Mouse (Mus musculus) heart, postnatal 0 days (tissue): Measurements from ENCODE around the gene Ccdc51. TPM values are rescaled to one million over a fixed set of nuclear protein-coding genes. Genes with fewer than 3 reads are reported as not detected.
A peak's percentile ranks its signal among the peaks of the same experiment; 100 is the strongest.

ENCODE experiments used
- ATAC-seq: fragments of 200-750 bp; cut with Nextera tagmentation; 2 replicates; pipeline ENCODE4 v1.8.0; 2017; ENCODE audit warnings: low read depth, moderate number of reproducible peaks, moderate library complexity; ENCODE audit not compliant: insufficient read depth
- DNase-seq: peaks from one replicate; pipeline ENCODE4 v3.0.0-alpha.2; 2016; ENCODE audit warnings: low spot score
- H3K27ac ChIP-seq: fragments of 300-500 bp; sonication (generic); 2 replicates; pipeline ENCODE4 v1.5.1; 2014; ENCODE audit warnings: low read depth, mild to moderate bottlenecking
- H3K27me3 ChIP-seq: fragments of 300-500 bp; sonication (generic); 2 replicates; pipeline ENCODE4 v1.6.1; 2014; ENCODE audit warnings: low read length, mixed read lengths; ENCODE audit not compliant: control insufficient read depth, insufficient read depth
- H3K36me3 ChIP-seq: fragments of 300-500 bp; sonication (generic); replicated peaks from 2 replicates; pipeline ENCODE4 v1.6.1; 2014; ENCODE audit warnings: low read length, mixed read lengths; ENCODE audit not compliant: control insufficient read depth, insufficient read depth
- H3K4me1 ChIP-seq: fragments of 300-500 bp; sonication (generic); 2 replicates; pipeline ENCODE4 v1.6.1; 2014; ENCODE audit warnings: antibody characterized with exemption; ENCODE audit not compliant: control insufficient read depth, insufficient read depth
- H3K4me2 ChIP-seq: fragments of 300-500 bp; sonication (generic); 2 replicates; pipeline ENCODE4 v1.6.1; 2014; ENCODE audit warnings: low read depth, mild to moderate bottlenecking, low read length, moderate library complexity
- H3K4me3 ChIP-seq: fragments of 300-500 bp; sonication (generic); 2 replicates; pipeline ENCODE4 v1.5.1; 2014; ENCODE audit warnings: low read depth, low read length
- H3K9ac ChIP-seq: fragments of 300-500 bp; sonication (generic); replicated peaks from 2 replicates; pipeline ENCODE4 v1.6.1; 2014; ENCODE audit warnings: low read depth, low read length, mixed read lengths
- H3K9me3 ChIP-seq: fragments of 300-500 bp; sonication (generic); replicated peaks from 2 replicates; pipeline ENCODE4 v1.6.1; 2016; ENCODE audit warnings: low read length; ENCODE audit not compliant: control insufficient read depth
- CTCF ChIP-seq: IDR thresholded peaks from 2 replicates; pipeline ENCODE4 v1.5.1; 2016; ENCODE audit warnings: antibody characterized with exemption, control low read depth, low read depth
- EP300 ChIP-seq: IDR thresholded peaks from 2 replicates; pipeline ENCODE4 v1.6.1; 2016; ENCODE audit warnings: antibody characterized with exemption, low read depth
- WGBS: fragments of 180-500 bp; shearing (Covaris S2); extraction: QIAGEN DNeasy Blood & Tissue Kit; methylation state at CpG from one replicate; pipeline ENCODE4 v1.1.7; 2014; 5-methylcytosine and 5-hydroxymethylcytosine counted together
- polyA plus RNA-seq: library from polyadenylated mRNA; unstranded; fragments of >200 nt; fragmentation: Nextera tagmentation; extraction: Ambion mirVana; gene quantifications from 2 replicates; pipeline ENCODE4 v1.2.1, GENCODE M21; 2015
- total RNA-seq: library from RNA; depleted of rRNA; stranded (reverse); fragments of >200 nt; gene quantifications from 2 replicates; pipeline ENCODE4 v1.2.3, GENCODE M21; 2014; ENCODE audit warnings: low replicate concordance

The Ccdc51 gene
- total and polyA plus RNA-seq, 2 experiments from 2014 or later = 11.6 to 14.3 TPM

DNA sequence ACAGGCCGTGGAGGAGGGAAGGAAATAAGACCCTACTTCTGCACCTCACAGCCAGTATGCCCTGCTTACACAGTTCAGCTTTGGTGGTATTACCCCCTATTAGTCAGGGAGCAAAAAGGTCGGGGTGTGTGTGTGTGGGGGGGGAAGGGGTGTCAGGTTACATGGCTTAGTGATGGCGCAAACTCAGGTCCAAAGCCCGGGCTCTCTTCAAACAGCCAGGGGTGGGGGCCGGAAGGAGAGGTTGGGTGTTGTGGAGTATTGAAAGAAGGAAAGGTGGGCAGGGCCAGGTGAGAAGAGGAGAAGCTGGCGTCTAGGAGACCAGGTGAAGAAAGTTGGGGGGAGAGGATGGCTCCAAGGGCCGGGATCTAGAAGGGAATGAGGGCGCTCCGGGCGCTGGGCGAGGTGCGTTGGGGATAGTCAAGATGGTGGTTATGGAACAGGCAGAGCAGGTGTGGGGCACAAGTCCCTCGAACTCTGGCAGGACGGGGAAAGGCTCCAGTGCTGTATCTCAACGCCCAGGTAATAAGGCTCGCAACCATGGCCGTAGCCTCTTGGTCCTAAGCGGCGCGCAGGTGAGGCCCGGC, 12.4 kb downstream of the Ccdc51 start:
- Histone ChIP-seq H3K9me3 (no peaks in the 10 kb centered on the region), H3K27me3 (no peaks in the 10 kb centered on the region), H3K9ac (peak overlapping the region; percentile 79), H3K36me3 (peaks cover 5% of the 10 kb centered on the region), H3K4me3 (peak overlapping the region; percentile 69), H3K27ac (peak overlapping the region; percentile 88), H3K4me1 (peaks cover 44% of the 10 kb centered on the region), H3K4me2 (peak overlapping the region; percentile 94)
- 4% methylated on average over 15 of the region's 21 CpGs for WGBS
- ATAC-seq (no peak), DNase-seq (no peak)
- no peak for TF ChIP-seq CTCF

DNA sequence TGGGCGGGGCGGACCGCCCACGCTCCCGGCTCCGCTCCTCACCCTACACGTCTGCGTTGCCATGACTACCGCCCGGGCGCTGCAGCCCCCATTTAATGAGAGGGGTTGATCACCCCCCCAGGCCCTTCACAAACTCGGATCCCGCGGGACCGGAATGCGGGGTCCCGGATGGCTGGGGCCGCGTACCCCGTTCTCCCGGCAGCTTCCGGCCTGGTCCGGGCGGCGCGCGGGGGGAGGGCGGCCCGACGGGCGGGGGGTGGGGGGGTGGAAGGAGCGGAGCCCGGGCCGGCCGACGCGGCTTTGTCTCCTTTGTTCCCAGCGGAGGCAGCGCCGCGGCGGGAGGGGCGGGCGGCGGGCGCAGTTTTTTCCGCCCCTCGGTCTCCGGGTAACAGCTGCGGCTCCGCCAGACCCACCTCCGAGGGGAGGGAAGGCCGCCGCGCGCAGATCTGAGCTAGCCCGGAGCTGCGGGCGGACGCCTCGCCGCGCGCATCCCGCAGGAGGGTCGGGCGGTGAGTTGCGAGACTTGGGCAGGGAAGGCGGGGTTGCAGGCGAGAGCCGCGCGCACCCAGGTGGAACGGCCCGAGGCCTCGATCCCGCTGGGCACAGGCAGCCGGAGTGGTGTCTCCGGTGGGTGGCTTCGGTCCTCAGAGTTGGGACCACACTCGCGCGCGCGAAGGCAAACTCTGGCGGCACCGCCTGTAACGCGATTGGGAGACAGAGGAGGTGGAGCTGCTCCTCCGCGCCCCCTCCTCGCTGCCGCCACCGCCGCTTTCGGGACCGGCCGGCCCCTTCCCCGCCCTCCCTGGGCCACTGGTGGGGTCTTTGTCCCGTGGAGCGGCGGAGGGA, 13.1 kb downstream of the Ccdc51 start, which contains the start of gene Plxnb1:
Gene Plxnb1, plus strand, starts transcription at position 253 of the 846 bp plus-strand sequence.
- Histone ChIP-seq H3K27me3 (no peaks in the 10 kb centered on the region), H3K4me3 (peak within 1 kb of the TSS; percentile 69), H3K9me3 (no peaks in the 10 kb centered on the region), H3K9ac (peak within 1 kb of the TSS; percentile 79), H3K4me1 (peaks cover 48% of the 10 kb centered on the region), H3K4me2 (peak within 1 kb of the TSS; percentile 94), H3K36me3 (peaks cover 8% of the 10 kb centered on the region), H3K27ac (peak within 1 kb of the TSS; percentile 88)
- TF ChIP-seq CTCF = no peak
- no peak for TF ChIP-seq EP300
- ATAC-seq (peak; percentile 31), DNase-seq (peak; percentile 60)
- under 1% methylated on average over 76 of the region's 102 CpGs for WGBS

DNA sequence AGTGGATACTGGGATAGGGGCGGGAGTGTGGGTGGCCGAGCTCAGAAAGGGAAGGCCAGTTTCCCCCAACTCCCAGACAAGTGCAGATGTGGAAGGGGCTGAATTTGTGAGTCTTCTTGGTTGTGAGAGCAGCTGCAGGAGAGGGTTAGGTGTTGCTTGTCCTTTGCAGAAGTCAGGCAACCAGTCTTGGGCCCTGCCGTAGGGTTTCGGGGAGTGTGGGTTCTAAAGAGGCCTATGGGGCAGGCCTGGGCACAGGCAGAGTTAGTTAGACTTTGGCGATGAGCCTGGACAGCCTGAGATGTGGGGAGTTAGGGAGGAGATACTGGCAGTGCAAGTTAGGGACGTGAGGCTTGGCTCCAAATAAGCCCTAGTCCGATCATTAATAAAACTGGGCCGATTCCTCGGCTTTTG, 14.0 kb downstream of the Ccdc51 start:
- Histone ChIP-seq H3K27me3 (no peaks in the 10 kb centered on the region), H3K4me1 (peaks cover 48% of the 10 kb centered on the region), H3K27ac (peak overlapping the region; percentile 88), H3K4me2 (peak overlapping the region; percentile 94), H3K36me3 (peaks cover 14% of the 10 kb centered on the region), H3K9ac (peak overlapping the region; percentile 79), H3K9me3 (no peaks in the 10 kb centered on the region), H3K4me3 (peak overlapping the region; percentile 69)
- no peak for TF ChIP-seq EP300
- TF ChIP-seq CTCF = no peak
- DNase-seq (no peak), ATAC-seq (no peak)
- 30% methylated on average over 9 of the region's 9 CpGs for WGBS

DNA sequence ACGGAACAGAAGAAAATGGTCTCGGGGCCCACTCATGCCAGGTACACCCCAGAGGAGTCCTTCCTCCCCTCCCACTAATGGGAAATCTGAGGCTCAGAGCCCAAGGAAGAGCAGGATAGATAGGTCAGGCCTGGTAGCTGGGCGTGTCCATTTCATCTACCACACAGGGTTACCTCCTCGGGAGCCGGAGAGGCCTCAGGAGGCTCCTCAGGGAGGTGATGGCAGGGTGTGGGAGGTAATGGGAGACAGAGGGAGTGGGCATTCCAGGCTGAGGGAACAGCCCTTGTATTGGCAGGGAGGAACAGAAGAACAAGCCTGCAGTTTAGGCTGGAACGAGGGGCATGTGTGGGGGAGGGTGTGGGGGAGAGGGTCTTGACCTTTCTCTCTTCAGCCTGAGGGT, 14.6 kb downstream of the Ccdc51 start:
- Histone ChIP-seq H3K9me3 (no peaks in the 10 kb centered on the region), H3K27me3 (no peaks in the 10 kb centered on the region), H3K4me2 (peak overlapping the region; percentile 94), H3K27ac (peak overlapping the region; percentile 88), H3K4me1 (peaks cover 48% of the 10 kb centered on the region), H3K4me3 (peak overlapping the region; percentile 69), H3K36me3 (peaks cover 13% of the 10 kb centered on the region; the same call in 1 of the 2 replicates), H3K9ac (peak overlapping the region; percentile 79)
- ATAC-seq = no peak
- 26% methylated on average over 6 of the region's 6 CpGs for WGBS
- TF ChIP-seq EP300 (no peak), CTCF (no peak)
- DNase-seq = peak; percentile 30

- H3K27ac ChIP-seq = peak overlapping the region; percentile 88
- H3K4me3 ChIP-seq = peak overlapping the region; percentile 69; the same call in 1 of the 2 replicates
- peak overlapping the region; percentile 94 for H3K4me2 ChIP-seq
- no peak for DNase-seq
- no peaks in the 10 kb centered on the region for H3K9me3 ChIP-seq
- ATAC-seq = no peak
- H3K36me3 ChIP-seq = peaks cover 10% of the 10 kb centered on the region; the same call in 1 of the 2 replicates
- H3K9ac ChIP-seq = peak overlapping the region; percentile 79; the same call in 1 of the 2 replicates
- H3K4me1 ChIP-seq = peaks cover 48% of the 10 kb centered on the region
- TF ChIP-seq CTCF (no peak), EP300 (no peak)
- no peaks in the 10 kb centered on the region for H3K27me3 ChIP-seq
- 27% methylated on average over 6 of the region's 6 CpGs for WGBS
Measured at GRCm38 (mm10) chr9:109097291-109097690, 15.0 kb downstream of the Ccdc51 start.
